Mouse (Mus musculus) midbrain, embryonic 10.5 days (tissue): ENCODE measurements at regions not wholly inside any gene's neighbourhood (a gene's known extent, or its start where the extent isn't known, plus 50 kb on each side); places are given as distances from the start of the nearest gene placed in this dataset.

Experiments
- DNase-seq: peaks from one replicate; pipeline ENCODE4 v3.0.0-alpha.2; 2017; ENCODE audit warnings: low spot score
- H3K27ac ChIP-seq: fragments of 300-500 bp; sonication (generic); replicated peaks from 2 replicates; pipeline ENCODE4 v1.5.1; 2016; ENCODE audit warnings: mild to moderate bottlenecking
- H3K27me3 ChIP-seq: fragments of 300-500 bp; sonication (generic); 2 replicates; pipeline ENCODE4 v1.6.1; 2016; ENCODE audit warnings: low read depth, mild to moderate bottlenecking; ENCODE audit not compliant: poor library complexity, severe bottlenecking
- H3K36me3 ChIP-seq: fragments of 300-500 bp; sonication (generic); 2 replicates; pipeline ENCODE4 v1.6.1; 2016; ENCODE audit warnings: mild to moderate bottlenecking, moderate library complexity
- H3K4me1 ChIP-seq: fragments of 300-500 bp; sonication (generic); 2 replicates; pipeline ENCODE4 v1.6.1; 2016
- H3K4me3 ChIP-seq: fragments of 300-500 bp; sonication (generic); 2 replicates; pipeline ENCODE4 v1.5.1; 2016; ENCODE audit warnings: mild to moderate bottlenecking, moderate library complexity
- H3K9me3 ChIP-seq: fragments of 300-500 bp; sonication (generic); replicated peaks from 2 replicates; pipeline ENCODE4 v1.6.1; 2016; ENCODE audit warnings: mild to moderate bottlenecking
- WGBS: fragments of 180-500 bp; shearing (Covaris S2); methylation state at CpG from one replicate; pipeline ENCODE4 v1.1.7; 2016; 5-methylcytosine and 5-hydroxymethylcytosine counted together

- WGBS, result 92% methylated on average over 3 of the region's 3 CpGs
- DNase-seq, result no peak
Measured at GRCm38 (mm10) chr13:6001218-6001564, 139.9 kb downstream of the Klf6 start.

GRCm38 (mm10) chr13:6005901-6006300, 144.6 kb downstream of the Klf6 start:
- no peak for DNase-seq
- Histone ChIP-seq H3K4me3 (no peak overlapping the region), H3K9me3 (no peaks in the 10 kb centered on the region), H3K36me3 (no peaks in the 10 kb centered on the region), H3K4me1 (no peaks in the 10 kb centered on the region), H3K27ac (no peak overlapping the region), H3K27me3 (no peaks in the 10 kb centered on the region)
- 95% methylated on average over 6 of the region's 6 CpGs for WGBS

More at GRCm38 (mm10) chr13:6001218-6001564, 139.9 kb downstream of the Klf6 start:
- H3K27me3 ChIP-seq, result no peaks in the 10 kb centered on the region
- H3K9me3 ChIP-seq, result no peaks in the 10 kb centered on the region
- no peak overlapping the region for H3K4me3 ChIP-seq
- no peaks in the 10 kb centered on the region for H3K4me1 ChIP-seq
- no peak overlapping the region for H3K27ac ChIP-seq
- no peaks in the 10 kb centered on the region for H3K36me3 ChIP-seq

- 82% methylated on average over 1 of the region's 1 CpGs for WGBS
- no peaks in the 10 kb centered on the region for H3K36me3 ChIP-seq
- no peak overlapping the region for H3K4me3 ChIP-seq
- H3K27me3 ChIP-seq, result no peaks in the 10 kb centered on the region
- no peaks in the 10 kb centered on the region for H3K9me3 ChIP-seq
- no peaks in the 10 kb centered on the region for H3K4me1 ChIP-seq
- no peak for DNase-seq
- no peak overlapping the region for H3K27ac ChIP-seq
Measured at GRCm38 (mm10) chr13:6009671-6010070, 148.4 kb downstream of the Klf6 start.

GRCm38 (mm10) chr13:6027207-6027606, 165.9 kb downstream of the Klf6 start:
- DNase-seq, result no peak
- Histone ChIP-seq H3K4me3 (no peak overlapping the region), H3K27me3 (no peaks in the 10 kb centered on the region), H3K27ac (no peak overlapping the region), H3K9me3 (no peaks in the 10 kb centered on the region), H3K36me3 (no peaks in the 10 kb centered on the region), H3K4me1 (no peaks in the 10 kb centered on the region)
- WGBS, result 89% methylated on average over 4 of the region's 4 CpGs

GRCm38 (mm10) chr13:6028878-6029277, 167.6 kb downstream of the Klf6 start:
- 74% methylated on average over 4 of the region's 4 CpGs for WGBS
- Histone ChIP-seq H3K27ac (no peak overlapping the region), H3K36me3 (no peaks in the 10 kb centered on the region), H3K9me3 (no peaks in the 10 kb centered on the region), H3K27me3 (no peaks in the 10 kb centered on the region), H3K4me3 (no peak overlapping the region), H3K4me1 (no peaks in the 10 kb centered on the region)
- no peak for DNase-seq

GRCm38 (mm10) chr13:6029461-6029860, 168.2 kb downstream of the Klf6 start:
- peak; percentile 20 for DNase-seq
- no peaks in the 10 kb centered on the region for H3K4me1 ChIP-seq
- H3K27me3 ChIP-seq, result no peaks in the 10 kb centered on the region
- no peak overlapping the region for H3K4me3 ChIP-seq
- 78% methylated on average over 6 of the region's 6 CpGs for WGBS
- H3K36me3 ChIP-seq, result no peaks in the 10 kb centered on the region
- no peaks in the 10 kb centered on the region for H3K9me3 ChIP-seq
- no peak overlapping the region for H3K27ac ChIP-seq

- H3K4me3 ChIP-seq, result no peak overlapping the region
- no peak for DNase-seq
Measured at GRCm38 (mm10) chr13:6030128-6030527, 168.8 kb downstream of the Klf6 start.

GRCm38 (mm10) chr13:6040132-6040531, 178.8 kb downstream of the Klf6 start:
- Histone ChIP-seq H3K27ac (no peak overlapping the region), H3K9me3 (no peaks in the 10 kb centered on the region), H3K36me3 (no peaks in the 10 kb centered on the region), H3K4me3 (no peak overlapping the region), H3K27me3 (no peaks in the 10 kb centered on the region), H3K4me1 (no peaks in the 10 kb centered on the region)
- WGBS, result 68% methylated on average over 7 of the region's 7 CpGs
- no peak for DNase-seq

More at GRCm38 (mm10) chr13:6030128-6030527, 168.8 kb downstream of the Klf6 start:
- Histone ChIP-seq H3K9me3 (no peaks in the 10 kb centered on the region), H3K4me1 (no peaks in the 10 kb centered on the region), H3K27me3 (no peaks in the 10 kb centered on the region), H3K36me3 (no peaks in the 10 kb centered on the region), H3K27ac (no peak overlapping the region)
- 78% methylated on average over 2 of the region's 2 CpGs for WGBS

- Histone ChIP-seq H3K9me3 (no peaks in the 10 kb centered on the region), H3K27me3 (no peaks in the 10 kb centered on the region), H3K4me1 (no peaks in the 10 kb centered on the region), H3K4me3 (no peak overlapping the region), H3K27ac (no peak overlapping the region), H3K36me3 (no peaks in the 10 kb centered on the region)
- no peak for DNase-seq
- WGBS, result 89% methylated on average over 2 of the region's 2 CpGs
Measured at GRCm38 (mm10) chr13:6040663-6041062, 179.4 kb downstream of the Klf6 start.

- H3K9me3 ChIP-seq, result no peaks in the 10 kb centered on the region
- 94% methylated on average over 6 of the region's 6 CpGs for WGBS
- no peaks in the 10 kb centered on the region for H3K36me3 ChIP-seq
- no peaks in the 10 kb centered on the region for H3K27me3 ChIP-seq
- H3K27ac ChIP-seq, result no peak overlapping the region
- no peaks in the 10 kb centered on the region for H3K4me1 ChIP-seq
- no peak overlapping the region for H3K4me3 ChIP-seq
- no peak for DNase-seq
Measured at GRCm38 (mm10) chr13:6042495-6042894, 181.2 kb downstream of the Klf6 start.

- H3K9me3 ChIP-seq, result no peaks in the 10 kb centered on the region
- H3K4me3 ChIP-seq, result no peak overlapping the region
- H3K36me3 ChIP-seq, result no peaks in the 10 kb centered on the region
- DNase-seq, result peak; percentile 11
- 38% methylated on average over 6 of the region's 6 CpGs for WGBS
- H3K4me1 ChIP-seq, result peaks cover 12% of the 10 kb centered on the region
- H3K27me3 ChIP-seq, result no peaks in the 10 kb centered on the region
- H3K27ac ChIP-seq, result no peak overlapping the region
Measured at GRCm38 (mm10) chr13:6059515-6060228, 198.4 kb downstream of the Klf6 start.

- no peaks in the 10 kb centered on the region for H3K36me3 ChIP-seq
- peaks cover 12% of the 10 kb centered on the region for H3K4me1 ChIP-seq
- H3K27me3 ChIP-seq, result no peaks in the 10 kb centered on the region
- no peak overlapping the region for H3K27ac ChIP-seq
- no peak overlapping the region for H3K4me3 ChIP-seq
- WGBS, result 37% methylated on average over 8 of the region's 8 CpGs
- H3K9me3 ChIP-seq, result no peaks in the 10 kb centered on the region
- DNase-seq, result peak; percentile 12
Measured at GRCm38 (mm10) chr13:6060229-6060845, 199.1 kb downstream of the Klf6 start.

- WGBS, result 91% methylated on average over 4 of the region's 4 CpGs
- DNase-seq, result no peak
- H3K27me3 ChIP-seq, result no peaks in the 10 kb centered on the region
- no peak overlapping the region for H3K4me3 ChIP-seq
- peaks cover 12% of the 10 kb centered on the region for H3K4me1 ChIP-seq
- H3K36me3 ChIP-seq, result no peaks in the 10 kb centered on the region
- no peaks in the 10 kb centered on the region for H3K9me3 ChIP-seq
- H3K27ac ChIP-seq, result no peak overlapping the region
Measured at GRCm38 (mm10) chr13:6062305-6062704, 201.0 kb downstream of the Klf6 start.
